Mouse (Mus musculus): ENCODE data around the gene Gm12185.

The Gm12185 gene

GRCm38 (mm10) chr11:48859014-48859413 is 133.0 kb downstream of the Gm12185 start:
- in situ Hi-C loops (cut with MboI) = loop anchor here (5.0 to 10.0 kb wide), 2 partner anchors 72 to 386 kb away; partner anchors contain the start of gene Mgat1

Data from mature B cell (primary cell).